ENCODE assay signal across 24 mouse cellular contexts in genomic region chr11:53294441-53294840, GRCm38 (mm10). TPM values are rescaled to one million over a fixed set of nuclear protein-coding genes. Genes with fewer than 3 reads are reported as not detected.
DNase-seq lines count a peak whose midpoint lies in the region; ATAC-seq and TF ChIP-seq lines count a peak whose summit lies in the region.
"Had no signal": no experiment of that assay in that cellular context is flagged by ENCODE, and none has a peak within 500 bp of the region (broad histone marks: within the 10 kb centered on the region; RNA-seq: fewer than 3 reads in every experiment).

No protein-coding gene starts in this region.

- H3K9me3 ChIP-seq in intestine, embryonic 15.5 days = no peaks in the 10 kb centered on the region
- H3K9me3 ChIP-seq in intestine, postnatal 0 days (ENCODE audit: control insufficient read depth) = no peaks in the 10 kb centered on the region
- no peaks in the 10 kb centered on the region for H3K9me3 ChIP-seq in liver, embryonic 14.5 days (ENCODE audit: control insufficient read depth, low read length)
- no peaks in the 10 kb centered on the region for H3K9me3 ChIP-seq in stomach, embryonic 16.5 days (replicated peaks; ENCODE audit: control insufficient read depth, low read length)
- H3K9me3 ChIP-seq: limb, embryonic 10.5 days; midbrain, embryonic 12.5 days; neural tube, embryonic 15.5 days had no signal

- no peak for DNase-seq in liver, embryonic 14.5 days (ENCODE audit: low read depth in 3 of 3, low spot score in 3 of 3)
- DNase-seq in urinary bladder, postnatal 4 days (ENCODE audit: low spot score in 2 of 2) = no peak
- no peak for DNase-seq in spleen, postnatal 10 days (ENCODE audit: low spot score in 2 of 2)
- DNase-seq in left cerebral cortex, adult 8-10 months (ENCODE audit: low spot score in 2 of 2) = no peak
- DNase-seq: adrenal gland, adult 8-10 months; cerebellum, adult 2 months; cerebellum, postnatal 36 days; gastrocnemius, postnatal 25 days; heart, adult 2 months; heart, postnatal 4 days; kidney, adult 18-20 months; kidney, postnatal 10 days; thymus, postnatal 14 days had no signal

- no peak overlapping the region for H3K9ac ChIP-seq in intestine, embryonic 15.5 days
- H3K9ac ChIP-seq in intestine, postnatal 0 days (ENCODE audit: low read depth, low read length) = no peak overlapping the region
- H3K9ac ChIP-seq in liver, embryonic 14.5 days (replicated peaks) = peak overlapping the region; percentile 13; the same call in 1 of the 2 replicates
- H3K9ac ChIP-seq in stomach, embryonic 16.5 days (ENCODE audit: low read length) = no peak overlapping the region
- H3K9ac ChIP-seq: midbrain, embryonic 12.5 days; neural tube, embryonic 15.5 days had no signal

- H3K36me3 ChIP-seq in intestine, embryonic 15.5 days = peaks cover 14% of the 10 kb centered on the region
- peaks cover 21% of the 10 kb centered on the region for H3K36me3 ChIP-seq in intestine, postnatal 0 days (ENCODE audit: control insufficient read depth, insufficient read depth)
- peaks cover 29% of the 10 kb centered on the region for H3K36me3 ChIP-seq in liver, embryonic 14.5 days (replicated peaks; ENCODE audit: control insufficient read depth, insufficient read depth, low read depth)
- H3K36me3 ChIP-seq in stomach, embryonic 16.5 days (ENCODE audit: control insufficient read depth, insufficient read depth, low read length) = peaks cover 9% of the 10 kb centered on the region; the same call in 1 of the 2 replicates

- H3K27me3 ChIP-seq in intestine, embryonic 15.5 days (replicated peaks) = no peaks in the 10 kb centered on the region
- H3K27me3 ChIP-seq in intestine, postnatal 0 days (replicated peaks; ENCODE audit: control insufficient read depth, insufficient read depth, low read length) = no peaks in the 10 kb centered on the region
- H3K27me3 ChIP-seq in liver, embryonic 14.5 days (ENCODE audit: control insufficient read depth, insufficient read depth, low read length) = no peaks in the 10 kb centered on the region
- no peaks in the 10 kb centered on the region for H3K27me3 ChIP-seq in stomach, embryonic 16.5 days (ENCODE audit: control insufficient read depth, insufficient read depth, low read length)
- H3K27me3 ChIP-seq: midbrain, embryonic 12.5 days; neural tube, embryonic 15.5 days had no signal

- H3K4me2 ChIP-seq in intestine, embryonic 15.5 days (replicated peaks) = no peak overlapping the region
- H3K4me2 ChIP-seq in intestine, postnatal 0 days (replicated peaks; ENCODE audit: low read depth) = no peak overlapping the region
- H3K4me2 ChIP-seq in liver, embryonic 14.5 days (ENCODE audit: low read depth) = peak overlapping the region; percentile 24; the same call in 1 of the 2 replicates
- no peak overlapping the region for H3K4me2 ChIP-seq in stomach, embryonic 16.5 days (ENCODE audit: low read depth, low read length)
- H3K4me2 ChIP-seq: midbrain, embryonic 12.5 days; neural tube, embryonic 15.5 days had no signal

- H3K4me1 ChIP-seq in intestine, embryonic 15.5 days (replicated peaks) = peaks cover 12% of the 10 kb centered on the region
- 0 out of 2 replicates have a peak, but pooled peaks cover 2% of the 10 kb centered on the region for H3K4me1 ChIP-seq in intestine, postnatal 0 days (replicated peaks; ENCODE audit: control insufficient read depth, insufficient read depth, low read length)
- H3K4me1 ChIP-seq in liver, embryonic 14.5 days (replicated peaks; ENCODE audit: control insufficient read depth in 2 of 2, insufficient read depth in 2 of 2, low read length in 1 of 2) = peaks cover 12 to 19% of the 10 kb centered on the region in 2 experiments
- peaks cover 30% of the 10 kb centered on the region for H3K4me1 ChIP-seq in stomach, embryonic 16.5 days (ENCODE audit: control insufficient read depth, insufficient read depth, low read length)

- TF ChIP-seq EP300 in liver, embryonic 14.5 days (IDR thresholded peaks at IDR 0.05; ENCODE audit: low read depth) = peak; percentile 66

- H3K4me3 ChIP-seq in intestine, embryonic 15.5 days (replicated peaks) = no peak overlapping the region
- no peak overlapping the region for H3K4me3 ChIP-seq in intestine, postnatal 0 days (ENCODE audit: low read depth, low read length)
- no peak overlapping the region for H3K4me3 ChIP-seq in liver, embryonic 14.5 days (ENCODE audit: insufficient read depth in 1 of 2, low read depth in 2 of 2, low read length in 2 of 2)
- H3K4me3 ChIP-seq in stomach, embryonic 16.5 days (replicated peaks; ENCODE audit: low read length) = no peak overlapping the region
- H3K4me3 ChIP-seq: heart, adult 2 months; limb, embryonic 10.5 days; midbrain, embryonic 12.5 days; neural tube, embryonic 15.5 days had no signal

- TF ChIP-seq CTCF in intestine, postnatal 0 days (IDR thresholded peaks at IDR 0.05; ENCODE audit: low read depth) = no peak
- no peak for TF ChIP-seq CTCF in liver, embryonic 14.5 days (IDR thresholded peaks at IDR 0.05; ENCODE audit: low read depth)

- ATAC-seq in intestine, embryonic 15.5 days = 0 out of 2 replicates have a peak, but pooled peaks have one; percentile 21
- no peak for ATAC-seq in intestine, postnatal 0 days
- ATAC-seq in erythroid progenitor cell, adult 5-6 weeks (replicated peaks; ENCODE audit: low FRiP score, poor library complexity, severe bottlenecking) = 0 out of 2 replicates have a peak, but pooled peaks have one; percentile 35
- peak; percentile 65 for ATAC-seq in liver, embryonic 14.5 days (ENCODE audit: insufficient read depth)
- ATAC-seq in stomach, embryonic 16.5 days (ENCODE audit: insufficient read depth, low FRiP score) = no peak
- ATAC-seq: activated CD4-positive, CD25-positive, alpha-beta regulatory T cell, adult 4 months; hindbrain, postnatal 0 days; lung, postnatal 0 days had no signal

- H3K27ac ChIP-seq in intestine, embryonic 15.5 days = no peak overlapping the region
- H3K27ac ChIP-seq in intestine, postnatal 0 days (ENCODE audit: low read depth, low read length) = no peak overlapping the region
- peak overlapping the region; percentile 48 for H3K27ac ChIP-seq in liver, embryonic 14.5 days
- 0 out of 2 replicates have a peak overlapping the region, but pooled peaks have one; percentile 24 for H3K27ac ChIP-seq in stomach, embryonic 16.5 days (ENCODE audit: low read length)
- H3K27ac ChIP-seq: heart, adult 2 months; hindbrain, postnatal 0 days; limb, embryonic 10.5 days; macrophage; midbrain, embryonic 12.5 days; neural tube, embryonic 15.5 days had no signal

- WGBS in intestine, embryonic 15.5 days = 62% methylated on average over 5 of the region's 5 CpGs
- WGBS in intestine, postnatal 0 days = 43% methylated on average over 5 of the region's 5 CpGs
- 52% methylated on average over 5 of the region's 5 CpGs for WGBS in liver, embryonic 14.5 days (ENCODE audit: insufficient replicate concordance)
- 48% methylated on average over 5 of the region's 5 CpGs for WGBS in stomach, embryonic 16.5 days

RNA-seq across cellular contexts. Expression of gene Hspa4, which starts 5.8 kb away (rescaled TPM):
- polyA plus RNA-seq in intestine, embryonic 15.5 days (2015; fragmentation: Nextera tagmentation; extraction: Ambion mirVana) = 103 and 106 TPM in 2 replicates
- 65.8 and 67.6 TPM in 2 replicates for polyA plus RNA-seq in intestine, postnatal 0 days (2015; fragmentation: Nextera tagmentation; extraction: Ambion mirVana)
- 36.5 and 48.7 TPM in 2 replicates for total RNA-seq in erythroid progenitor cell, adult 5-6 weeks (2015; ENCODE audit: low replicate concordance)
- 101 and 152 TPM in 2 replicates for total RNA-seq in erythroid progenitor cell, adult 5-6 weeks (2017; ENCODE audit: low replicate concordance)
- polyA plus RNA-seq in liver, embryonic 14.5 days (2012; rRNA removed) = 14.4 and 26.6 TPM in 2 replicates
- polyA plus RNA-seq in liver, embryonic 14.5 days (2014; fragmentation: Nextera tagmentation; extraction: Ambion mirVana) = 47.0 and 50.3 TPM in 2 replicates
- polyA plus RNA-seq in stomach, embryonic 16.5 days (2015; fragmentation: Nextera tagmentation; extraction: Ambion mirVana) = 67.9 and 69.2 TPM in 2 replicates
- total RNA-seq in left cerebral cortex, adult 8-10 months (2022) = 100 to 1,000 TPM; 154 to 178 (median 160) TPM

RNA-seq across cellular contexts. Expression of gene Zcchc10, which starts 30.0 kb away (rescaled TPM):
- polyA plus RNA-seq in intestine, embryonic 15.5 days (2015; fragmentation: Nextera tagmentation; extraction: Ambion mirVana) = 14.2 and 17.5 TPM in 2 replicates
- 10.1 and 10.8 TPM in 2 replicates for polyA plus RNA-seq in intestine, postnatal 0 days (2015; fragmentation: Nextera tagmentation; extraction: Ambion mirVana)
- total RNA-seq in erythroid progenitor cell, adult 5-6 weeks (2015; ENCODE audit: low replicate concordance) = 4.7 and 19.3 TPM in 2 replicates
- total RNA-seq in erythroid progenitor cell, adult 5-6 weeks (2017; ENCODE audit: low replicate concordance) = 0.39 and 4.0 TPM in 2 replicates
- polyA plus RNA-seq in liver, embryonic 14.5 days (2012; rRNA removed) = 5.7 and 7.6 TPM in 2 replicates
- 10.7 and 12.3 TPM in 2 replicates for polyA plus RNA-seq in liver, embryonic 14.5 days (2014; fragmentation: Nextera tagmentation; extraction: Ambion mirVana)
- 18.7 and 19.5 TPM in 2 replicates for polyA plus RNA-seq in stomach, embryonic 16.5 days (2015; fragmentation: Nextera tagmentation; extraction: Ambion mirVana)
- total RNA-seq in left cerebral cortex, adult 8-10 months (2022) = 10 to 100 TPM in 2 of 4 experiments, 1 to 10 TPM in 2; 7.2 to 13.0 (median 9.8) TPM

RNA-seq across cellular contexts. Expression of gene Aff4, which starts 56.2 kb away (rescaled TPM):
- 33.7 and 35.4 TPM in 2 replicates for polyA plus RNA-seq in intestine, embryonic 15.5 days (2015; fragmentation: Nextera tagmentation; extraction: Ambion mirVana)
- 19.0 and 23.6 TPM in 2 replicates for polyA plus RNA-seq in intestine, postnatal 0 days (2015; fragmentation: Nextera tagmentation; extraction: Ambion mirVana)
- 23.9 and 67.4 TPM in 2 replicates for total RNA-seq in erythroid progenitor cell, adult 5-6 weeks (2015; ENCODE audit: low replicate concordance)
- 20.7 and 27.0 TPM in 2 replicates for total RNA-seq in erythroid progenitor cell, adult 5-6 weeks (2017; ENCODE audit: low replicate concordance)
- 3.1 and 4.0 TPM in 2 replicates for polyA plus RNA-seq in liver, embryonic 14.5 days (2012; rRNA removed)
- 7.2 and 8.7 TPM in 2 replicates for polyA plus RNA-seq in liver, embryonic 14.5 days (2014; fragmentation: Nextera tagmentation; extraction: Ambion mirVana)
- 20.5 and 21.1 TPM in 2 replicates for polyA plus RNA-seq in stomach, embryonic 16.5 days (2015; fragmentation: Nextera tagmentation; extraction: Ambion mirVana)
- 100 to 1,000 TPM; 151 to 228 (median 194) TPM for total RNA-seq in left cerebral cortex, adult 8-10 months (2022)

Comparison
In these comparisons a context has a peak if more than half of its experiments do, and no peak if none do; other contexts are left out.
1. ATAC-seq: peak in intestine, embryonic 15.5 days (single experiment), erythroid progenitor cell, adult 5-6 weeks (single experiment) and liver, embryonic 14.5 days (single experiment); none in intestine, postnatal 0 days (single experiment) and stomach, embryonic 16.5 days (single experiment).
2. H3K27ac ChIP-seq: peak in liver, embryonic 14.5 days (single experiment) and stomach, embryonic 16.5 days (single experiment); none in intestine, embryonic 15.5 days (single experiment) and intestine, postnatal 0 days (single experiment).